In the genomic region with DNA sequence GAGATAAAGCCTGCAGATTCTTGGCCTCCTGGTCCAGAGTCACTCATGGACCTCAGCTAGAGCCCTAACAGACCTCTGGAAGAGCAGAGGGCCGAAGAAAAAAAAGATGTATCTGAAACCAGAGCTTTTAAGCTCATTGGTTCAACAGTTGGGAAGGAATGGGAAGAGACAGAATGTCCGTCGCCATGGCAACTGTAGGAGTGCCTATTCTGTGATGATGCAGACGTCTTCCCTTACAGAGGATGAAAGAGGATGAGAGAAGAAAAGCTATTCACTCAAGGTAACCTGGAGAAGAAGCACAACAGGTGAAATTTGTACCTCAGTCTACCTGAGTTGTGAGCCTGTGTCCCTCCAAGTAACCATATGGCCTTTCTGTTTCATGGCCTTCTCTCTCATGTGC, we compare ENCODE assay signal across 12 mouse cellular contexts. TPM values are rescaled to one million over a fixed set of nuclear protein-coding genes. Genes with fewer than 3 reads are reported as not detected.
A peak's percentile ranks its signal among the peaks of the same experiment; 100 is the strongest.
DNase-seq lines count a peak whose midpoint lies in the region; ATAC-seq and TF ChIP-seq lines count a peak whose summit lies in the region.
"Had no signal": no experiment of that assay in that cellular context is flagged by ENCODE, and none has a peak within 500 bp of the region (broad histone marks: within the 10 kb centered on the region; RNA-seq: fewer than 3 reads in every experiment).

No protein-coding gene starts in this region.

- H3K4me3 ChIP-seq in lung, embryonic 14.5 days (ENCODE audit: low read depth, low read length): no peak overlapping the region
- no peak overlapping the region for H3K4me3 ChIP-seq in midbrain, embryonic 11.5 days (ENCODE audit: low read depth, low read length)
- H3K4me3 ChIP-seq: embryonic facial prominence, embryonic 13.5 days; heart, embryonic 10.5 days; limb, embryonic 12.5 days had no signal

- no peaks in the 10 kb centered on the region for H3K27me3 ChIP-seq in lung, embryonic 14.5 days (ENCODE audit: insufficient read depth, low read length)
- no peaks in the 10 kb centered on the region for H3K27me3 ChIP-seq in midbrain, embryonic 11.5 days (ENCODE audit: control insufficient read depth, insufficient read depth, low read length)
- H3K27me3 ChIP-seq: embryonic facial prominence, embryonic 13.5 days; limb, embryonic 12.5 days had no signal

- H3K4me2 ChIP-seq in lung, embryonic 14.5 days: no peak overlapping the region
- no peak overlapping the region for H3K4me2 ChIP-seq in midbrain, embryonic 11.5 days
- H3K4me2 ChIP-seq: embryonic facial prominence, embryonic 13.5 days; limb, embryonic 12.5 days had no signal

- no peaks in the 10 kb centered on the region for H3K36me3 ChIP-seq in lung, embryonic 14.5 days (ENCODE audit: insufficient read depth)
- H3K36me3 ChIP-seq in midbrain, embryonic 11.5 days (ENCODE audit: control insufficient read depth, insufficient read depth, low read length): no peaks in the 10 kb centered on the region
- H3K36me3 ChIP-seq: embryonic facial prominence, embryonic 13.5 days; G1E; heart, embryonic 10.5 days; limb, embryonic 12.5 days had no signal

- no peak for TF ChIP-seq CTCF in lung, embryonic 14.5 days (IDR thresholded peaks at IDR 0.05; ENCODE audit: low read depth)

- no peak overlapping the region for H3K27ac ChIP-seq in lung, embryonic 14.5 days (ENCODE audit: low read depth)
- H3K27ac ChIP-seq in midbrain, embryonic 11.5 days (ENCODE audit: low read depth, low read length): no peak overlapping the region
- H3K27ac ChIP-seq: embryonic facial prominence, embryonic 13.5 days; heart, embryonic 10.5 days; limb, embryonic 12.5 days had no signal

- H3K9ac ChIP-seq in lung, embryonic 14.5 days: no peak overlapping the region
- H3K9ac ChIP-seq in midbrain, embryonic 11.5 days (ENCODE audit: low read length): no peak overlapping the region
- H3K9ac ChIP-seq: embryonic facial prominence, embryonic 13.5 days; limb, embryonic 12.5 days had no signal

- no peak for ATAC-seq in lung, embryonic 14.5 days (ENCODE audit: insufficient read depth)
- ATAC-seq in midbrain, embryonic 11.5 days (ENCODE audit: low FRiP score): no peak
- ATAC-seq: intestine, embryonic 16.5 days had no signal

- DNase-seq in lung, embryonic 14.5 days: peak; percentile 16
- no peak for DNase-seq in lung, postnatal 10 days
- DNase-seq in frontal cortex, postnatal 10 days (ENCODE audit: low spot score in 2 of 2): peak; percentile 49 to 53
- DNase-seq in midbrain, embryonic 11.5 days (ENCODE audit: low spot score, missing footprints): peak; percentile 75
- DNase-seq in adrenal gland, adult 18-20 months (ENCODE audit: low spot score in 2 of 2): no peak
- DNase-seq in adipocyte (ENCODE audit: low spot score): no peak
- no peak for DNase-seq in cerebellum, adult 8-10 months

- H3K9me3 ChIP-seq in lung, embryonic 14.5 days (ENCODE audit: low read depth, low read length): no peaks in the 10 kb centered on the region
- no peaks in the 10 kb centered on the region for H3K9me3 ChIP-seq in midbrain, embryonic 11.5 days (ENCODE audit: control insufficient read depth, low read length)
- H3K9me3 ChIP-seq: embryonic facial prominence, embryonic 13.5 days; G1E; heart, embryonic 10.5 days; limb, embryonic 12.5 days had no signal

- WGBS in lung, embryonic 14.5 days: 52% methylated on average over 4 of the region's 4 CpGs
- WGBS in midbrain, embryonic 11.5 days: 53% methylated on average over 4 of the region's 4 CpGs

- no peaks in the 10 kb centered on the region for H3K4me1 ChIP-seq in lung, embryonic 14.5 days (ENCODE audit: insufficient read depth)
- no peaks in the 10 kb centered on the region for H3K4me1 ChIP-seq in midbrain, embryonic 11.5 days (ENCODE audit: control insufficient read depth, insufficient read depth, low read length)
- H3K4me1 ChIP-seq: embryonic facial prominence, embryonic 13.5 days had no signal

RNA-seq across cellular contexts. Expression of gene Timp3, which starts 44.0 kb away (rescaled TPM):
- 42.6 and 44.1 TPM in 2 replicates for polyA plus RNA-seq in lung, embryonic 14.5 days (2014; fragmentation: Nextera tagmentation; extraction: Ambion mirVana)
- 20.2 and 20.7 TPM in 2 replicates for polyA plus RNA-seq in midbrain, embryonic 11.5 days (2014; fragmentation: Nextera tagmentation; extraction: Ambion mirVana)
- 100 to 1,000 TPM; 511 to 546 TPM for total RNA-seq in adrenal gland, adult 18-20 months (2021)

Comparison
In these comparisons a context has a peak if more than half of its experiments do, and no peak if none do; other contexts are left out.
1. DNase-seq: peak in lung, embryonic 14.5 days (single experiment), frontal cortex, postnatal 10 days (2 of 2) and midbrain, embryonic 11.5 days (single experiment); none in lung, postnatal 10 days (single experiment), adrenal gland, adult 18-20 months (0 of 2), adipocyte (single experiment) and cerebellum, adult 8-10 months (single experiment).